Mouse (Mus musculus) G1E (cell line): Measurements from ENCODE around the gene Hist1h2bf.
"Not testable (repeated sequence)": the region's sequence is repeated elsewhere in the genome, so short reads cannot be mapped to it uniquely, and the experiment has no call there.

ENCODE experiments used
- CTCF ChIP-seq: IDR thresholded peaks from 2 replicates; pipeline ENCODE4 v1.5.1; 2012; ENCODE audit warnings: low read depth, low read length, inconsistent platforms, mixed read lengths
- GATA1 ChIP-seq: IDR thresholded peaks from 2 replicates; pipeline ENCODE4 v1.6.1; 2012; ENCODE audit warnings: borderline replicate concordance, low read length, inconsistent platforms, mixed read lengths
- GATA2 ChIP-seq: IDR thresholded peaks from 2 replicates; pipeline ENCODE4 v1.6.1; 2012; ENCODE audit warnings: low read depth, low read length, inconsistent platforms, borderline replicate concordance
- TAL1 ChIP-seq: conservative IDR thresholded peaks from 2 replicates; pipeline ENCODE4 v1.6.1; 2012; ENCODE audit warnings: low read depth, low read length, inconsistent platforms, mixed read lengths

GRCm38 (mm10) chr13:23575864-23576313, 1.9 kb upstream of the Hist1h2bf start:
- TF ChIP-seq CTCF, GATA2, GATA1, TAL1: not testable (repeated sequence)
